ENCODE assay signal across 12 mouse cellular contexts in genomic region chr11:119788919-119789713, GRCm38 (mm10).
DNase-seq lines count a peak whose midpoint lies in the region; ATAC-seq and TF ChIP-seq lines count a peak whose summit lies in the region.
"Had no signal": no experiment of that assay in that cellular context is flagged by ENCODE, and none has a peak within 500 bp of the region (broad histone marks: within the 10 kb centered on the region; RNA-seq: fewer than 3 reads in every experiment).

No protein-coding gene starts in this region.

- ATAC-seq in hindbrain, embryonic 12.5 days (ENCODE audit: low FRiP score) = no peak
- ATAC-seq in midbrain, embryonic 12.5 days (ENCODE audit: low FRiP score, low read depth) = no peak
- ATAC-seq: intestine, embryonic 16.5 days had no signal

- H3K27me3 ChIP-seq in cerebellum, adult 2 months (ENCODE audit: control insufficient read depth, insufficient read depth, low read length) = no peaks in the 10 kb centered on the region
- no peaks in the 10 kb centered on the region for H3K27me3 ChIP-seq in C2C12 (ENCODE audit: control insufficient read depth, insufficient read depth, insufficient read length)
- H3K27me3 ChIP-seq in hindbrain, embryonic 12.5 days = no peaks in the 10 kb centered on the region
- H3K27me3 ChIP-seq in midbrain, embryonic 12.5 days = no peaks in the 10 kb centered on the region
- H3K27me3 ChIP-seq: liver, embryonic 13.5 days had no signal

- H3K79me2 ChIP-seq in C2C12 (ENCODE audit: control insufficient read depth, insufficient read depth) = peaks cover 9% of the 10 kb centered on the region

- H3K4me3 ChIP-seq in cerebellum, adult 2 months (replicated peaks; ENCODE audit: insufficient read depth, low read depth, low read length) = no peak overlapping the region
- H3K4me3 ChIP-seq in C2C12 (ENCODE audit: insufficient read depth, poor library complexity, severe bottlenecking) = no peak overlapping the region
- no peak overlapping the region for H3K4me3 ChIP-seq in hindbrain, embryonic 12.5 days
- H3K4me3 ChIP-seq in midbrain, embryonic 12.5 days = no peak overlapping the region
- H3K4me3 ChIP-seq: liver, embryonic 13.5 days had no signal

- H3K36me3 ChIP-seq in C2C12 (ENCODE audit: control insufficient read depth, insufficient read depth) = peaks cover 15% of the 10 kb centered on the region
- H3K36me3 ChIP-seq in hindbrain, embryonic 12.5 days = no peaks in the 10 kb centered on the region
- no peaks in the 10 kb centered on the region for H3K36me3 ChIP-seq in midbrain, embryonic 12.5 days

- H3K9me3 ChIP-seq in hindbrain, embryonic 12.5 days (replicated peaks) = no peaks in the 10 kb centered on the region
- H3K9me3 ChIP-seq in midbrain, embryonic 12.5 days = no peaks in the 10 kb centered on the region
- H3K9me3 ChIP-seq: liver, embryonic 13.5 days had no signal

- no peaks in the 10 kb centered on the region for H3K79me3 ChIP-seq in C2C12 (ENCODE audit: low read depth)

- peaks cover 32% of the 10 kb centered on the region for H3K4me1 ChIP-seq in cerebellum, adult 2 months (ENCODE audit: control insufficient read depth, insufficient read depth, low read length)
- peaks cover 49% of the 10 kb centered on the region for H3K4me1 ChIP-seq in hindbrain, embryonic 12.5 days
- H3K4me1 ChIP-seq in midbrain, embryonic 12.5 days = peaks cover 16% of the 10 kb centered on the region
- H3K4me1 ChIP-seq: liver, embryonic 13.5 days had no signal

- no peak overlapping the region for H3K4me2 ChIP-seq in hindbrain, embryonic 12.5 days (replicated peaks)
- no peak overlapping the region for H3K4me2 ChIP-seq in midbrain, embryonic 12.5 days (replicated peaks)
- H3K4me2 ChIP-seq: liver, embryonic 13.5 days had no signal

- H3K9ac ChIP-seq in hindbrain, embryonic 12.5 days = no peak overlapping the region; the same call in 1 of the 2 replicates
- H3K9ac ChIP-seq in midbrain, embryonic 12.5 days (replicated peaks) = no peak overlapping the region
- H3K9ac ChIP-seq: liver, embryonic 13.5 days had no signal

- WGBS in cerebellum, adult 2 months = 21% methylated on average over 3 of the region's 3 CpGs
- WGBS in hindbrain, embryonic 12.5 days = 63% methylated on average over 3 of the region's 3 CpGs
- WGBS in midbrain, embryonic 12.5 days = 70% methylated on average over 3 of the region's 3 CpGs

- no peak for TF ChIP-seq POLR2A in cerebellum, adult 2 months (IDR thresholded peaks at IDR 0.05; ENCODE audit: borderline replicate concordance, insufficient read depth, low read length)

- peak overlapping the region; percentile 20 for H3K27ac ChIP-seq in cerebellum, adult 2 months (ENCODE audit: insufficient read depth, low read length)
- peak overlapping the region; percentile 73 for H3K27ac ChIP-seq in hindbrain, embryonic 12.5 days
- H3K27ac ChIP-seq in midbrain, embryonic 12.5 days (replicated peaks) = peak overlapping the region; percentile 77
- H3K27ac ChIP-seq: liver, embryonic 13.5 days had no signal

- peak; percentile 45 to 66 for DNase-seq in cerebellum, adult 2 months
- no peak for DNase-seq in cerebellum, postnatal 36 days
- DNase-seq in lung, postnatal 4 days = no peak
- no peak for DNase-seq in B cell, adult 2 months
- no peak for DNase-seq in adrenal gland, postnatal 4 days (ENCODE audit: low spot score in 2 of 2)
- DNase-seq: liver, embryonic 13.5 days; lung, postnatal 36 days; retina, postnatal 1 day had no signal

- no peak for TF ChIP-seq CTCF in cerebellum, adult 2 months (IDR thresholded peaks at IDR 0.05; ENCODE audit: borderline replicate concordance, insufficient read depth, low read depth, low read length)
- TF ChIP-seq CTCF in C2C12 (IDR thresholded peaks at IDR 0.05; ENCODE audit: control insufficient read depth, insufficient read depth, insufficient read length) = no peak

- peak overlapping the region; percentile 10 for H3ac ChIP-seq in C2C12 (ENCODE audit: control insufficient read depth, insufficient read length, low read depth)

TF ChIP-seq in C2C12, 6 proteins besides CTCF, POLR2A, EP300 and RAD21:
- TF ChIP-seq MYOD1 (IDR thresholded peaks at IDR 0.05; ENCODE audit: control insufficient read depth, insufficient read length, low read depth) = peak; percentile 27
- no peak for TF ChIP-seq CEBPB (IDR thresholded peaks at IDR 0.05; ENCODE audit: low read depth)
- TF ChIP-seq FOSL1 (IDR thresholded peaks at IDR 0.05; ENCODE audit: insufficient read depth, low read length, poor library complexity, severe bottlenecking) = peak; percentile 49

Comparison
In these comparisons a context has a peak if more than half of its experiments do, and no peak if none do; other contexts are left out.
1. DNase-seq: peak in cerebellum, adult 2 months (2 of 2); none in cerebellum, postnatal 36 days (0 of 2), lung, postnatal 4 days (0 of 2), B cell, adult 2 months (0 of 2) and adrenal gland, postnatal 4 days (0 of 2).
2. H3K27ac ChIP-seq: peak in every context shown above with its lines; median percentile 77 in midbrain, embryonic 12.5 days; 73 in hindbrain, embryonic 12.5 days; 20 in cerebellum, adult 2 months.